Mouse (Mus musculus) thymus, adult 2 months (tissue): ENCODE data around the gene Tmc8. TPM values are rescaled to one million over a fixed set of nuclear protein-coding genes. Genes with fewer than 3 reads are reported as not detected.
A peak's percentile ranks its signal among the peaks of the same experiment; 100 is the strongest.
"Not testable (repeated sequence)": the region's sequence is repeated elsewhere in the genome, so short reads cannot be mapped to it uniquely, and the experiment has no call there.

Experiments used
- DNase-seq: peaks from one replicate; pipeline ENCODE4 v3.0.0; 2021
- H3K27ac ChIP-seq: fragments of 200-500 bp; 2 replicates; pipeline ENCODE4 v1.5.1; 2012; ENCODE audit warnings: low read length, control low read depth; ENCODE audit not compliant: control insufficient read depth, insufficient read depth
- H3K27me3 ChIP-seq: fragments of 200-500 bp; 2 replicates; pipeline ENCODE4 v1.6.1; 2012; ENCODE audit warnings: mild to moderate bottlenecking, low read length, moderate library complexity, mixed read lengths; ENCODE audit not compliant: control insufficient read depth, insufficient read depth
- H3K36me3 ChIP-seq: fragments of 200-500 bp; 2 replicates; pipeline ENCODE4 v1.6.1; 2012; ENCODE audit warnings: mild to moderate bottlenecking, low read length, moderate library complexity; ENCODE audit not compliant: control insufficient read depth, insufficient read depth
- H3K4me1 ChIP-seq: fragments of 200-500 bp; replicated peaks from 2 replicates; pipeline ENCODE4 v1.6.1; 2012; ENCODE audit warnings: low read length; ENCODE audit not compliant: control insufficient read depth, insufficient read depth
- H3K4me3 ChIP-seq: fragments of 200-500 bp; 2 replicates; pipeline ENCODE4 v1.5.1; 2012; ENCODE audit warnings: mild to moderate bottlenecking, low read length, control low read depth, moderate library complexity; ENCODE audit not compliant: control insufficient read depth, insufficient read depth
- CTCF ChIP-seq: fragments of 200-500 bp; IDR thresholded peaks from 2 replicates; pipeline ENCODE4 v1.5.1; 2012; ENCODE audit warnings: mild to moderate bottlenecking, control low read depth, low read length, moderate library complexity, borderline replicate concordance; ENCODE audit not compliant: control insufficient read depth, poor library complexity, insufficient read depth; ENCODE audit errors: extremely low read depth
- POLR2A ChIP-seq: fragments of 200-500 bp; IDR thresholded peaks from 2 replicates; pipeline ENCODE4 v1.6.1; 2012; ENCODE audit warnings: mild to moderate bottlenecking, low read length, control low read depth, moderate library complexity; ENCODE audit not compliant: control insufficient read depth, poor library complexity, insufficient read depth; ENCODE audit errors: extremely low read depth
- WGBS: fragments of 180-500 bp; shearing (Covaris S2); methylation state at CpG from one replicate; pipeline ENCODE4 v1.1.7; 2018; 5-methylcytosine and 5-hydroxymethylcytosine counted together
- polyA plus RNA-seq: library from polyadenylated mRNA; depleted of rRNA; stranded (reverse); fragments of >200 nt; gene quantifications from 2 replicates; pipeline ENCODE4 v1.2.3, GENCODE M21; 2012

Gene Tmc8
- polyA plus RNA-seq, 1 experiment = 388 TPM

- WGBS = 1% methylated on average over 18 of the region's 18 CpGs
- Histone ChIP-seq H3K27ac (peak overlapping the region; percentile 99), H3K27me3 (no peaks in the 10 kb centered on the region), H3K36me3 (peaks cover 12% of the 10 kb centered on the region), H3K4me1 (peaks cover 52% of the 10 kb centered on the region), H3K4me3 (peak overlapping the region; percentile 99)
- peak; percentile 84 for DNase-seq
- no peak for TF ChIP-seq CTCF
- TF ChIP-seq POLR2A = peak; percentile 53; the same call in 1 of the 2 replicates
Measured at GRCm38 (mm10) chr11:117781199-117781821, 566 bp upstream of the Tmc8 start.

GRCm38 (mm10) chr11:117782705-117783034 is 794 bp downstream of the Tmc8 start:
- H3K4me3 ChIP-seq = peak overlapping the region; percentile 99
- 13% methylated on average over 9 of the region's 9 CpGs for WGBS
- no peaks in the 10 kb centered on the region for H3K27me3 ChIP-seq
- H3K36me3 ChIP-seq = peaks cover 26% of the 10 kb centered on the region
- peak overlapping the region; percentile 96 for H3K27ac ChIP-seq
- no peak for DNase-seq
- TF ChIP-seq CTCF (no peak), POLR2A (no peak)
- H3K4me1 ChIP-seq = peaks cover 39% of the 10 kb centered on the region

GRCm38 (mm10) chr11:117783089-117783488 is 1.2 kb downstream of the Tmc8 start:
- Histone ChIP-seq H3K27ac (peak overlapping the region; percentile 96), H3K4me3 (peak overlapping the region; percentile 99), H3K36me3 (peaks cover 28% of the 10 kb centered on the region), H3K4me1 (peaks cover 35% of the 10 kb centered on the region), H3K27me3 (no peaks in the 10 kb centered on the region)
- DNase-seq = peak; percentile 94
- TF ChIP-seq CTCF (0 out of 2 replicates have a peak, but pooled peaks have one; percentile 44), POLR2A (peak; percentile 85)
- WGBS = 2% methylated on average over 31 of the region's 31 CpGs

GRCm38 (mm10) chr11:117783683-117784309 is 1.9 kb downstream of the Tmc8 start:
- Histone ChIP-seq H3K27ac (0 out of 2 replicates have a peak overlapping the region, but pooled peaks have one; percentile 2), H3K4me1 (peaks cover 28% of the 10 kb centered on the region), H3K4me3 (peak overlapping the region; percentile 48), H3K36me3 (peaks cover 31% of the 10 kb centered on the region), H3K27me3 (no peaks in the 10 kb centered on the region)
- DNase-seq = peak; percentile 40
- WGBS = 85% methylated on average over 10 of the region's 10 CpGs
- TF ChIP-seq CTCF = no peak
- TF ChIP-seq POLR2A = no peak

GRCm38 (mm10) chr11:117786294-117786693 is 4.4 kb downstream of the Tmc8 start:
- WGBS = 31% methylated on average over 10 of the region's 10 CpGs
- Histone ChIP-seq H3K27ac (no peak overlapping the region), H3K36me3 (peaks cover 38% of the 10 kb centered on the region), H3K4me1 (peaks cover 25% of the 10 kb centered on the region), H3K27me3 (no peaks in the 10 kb centered on the region), H3K4me3 (no peak overlapping the region)
- no peak for TF ChIP-seq POLR2A
- TF ChIP-seq CTCF = peak; percentile 62
- peak; percentile 74 for DNase-seq

GRCm38 (mm10) chr11:117788481-117788880 is 6.6 kb downstream of the Tmc8 start:
- H3K4me3 ChIP-seq, H3K27ac ChIP-seq, DNase-seq, H3K27me3 ChIP-seq: not testable (repeated sequence)
- H3K4me1 ChIP-seq = peaks cover 37% of the 10 kb centered on the region
- 89% methylated on average over 7 of the region's 7 CpGs for WGBS
- peaks cover 49% of the 10 kb centered on the region for H3K36me3 ChIP-seq

GRCm38 (mm10) chr11:117790286-117790685 is 8.4 kb downstream of the Tmc8 start:
- H3K4me3 ChIP-seq = no peak overlapping the region
- peaks cover 37% of the 10 kb centered on the region for H3K4me1 ChIP-seq
- TF ChIP-seq CTCF = peak; percentile 75
- no peak for TF ChIP-seq POLR2A
- H3K36me3 ChIP-seq = peaks cover 39% of the 10 kb centered on the region
- H3K27me3 ChIP-seq = no peaks in the 10 kb centered on the region
- peak; percentile 74 for DNase-seq
- 20% methylated on average over 14 of the region's 14 CpGs for WGBS
- H3K27ac ChIP-seq = no peak overlapping the region
